Mouse (Mus musculus): ENCODE results near the gene Cib4. TPM values are rescaled to one million over a fixed set of nuclear protein-coding genes. Genes with fewer than 3 reads are reported as not detected.

Gene Cib4
- polyA plus RNA-seq, 1 experiment from 2014 or later: not detected

- H3K4me2 ChIP-seq: no peak overlapping the region
- H3K4me3 ChIP-seq: no peak overlapping the region
These were observed 62.1 kb downstream of the Cib4 start for GRCm38 (mm10) chr5:30483533-30483932.

GRCm38 (mm10) chr5:30482319-30482718, 63.3 kb downstream of the Cib4 start:
- 0 out of 2 replicates have a peak, but pooled peaks have one; percentile 39 for ATAC-seq (replicated peaks; ENCODE audit: insufficient number of reproducible peaks, insufficient read depth, low FRiP score, low read depth)

More at GRCm38 (mm10) chr5:30483533-30483932, 62.1 kb downstream of the Cib4 start:
- no peak for ATAC-seq (replicated peaks; ENCODE audit: insufficient number of reproducible peaks, insufficient read depth, low FRiP score, low read depth)
- no peaks in the 10 kb centered on the region for H3K9me3 ChIP-seq (replicated peaks)
- 78% methylated on average over 8 of the region's 8 CpGs for WGBS
- no peaks in the 10 kb centered on the region for H3K27me3 ChIP-seq
- no peaks in the 10 kb centered on the region for H3K36me3 ChIP-seq
- no peak overlapping the region for H3K9ac ChIP-seq
- no peak overlapping the region for H3K27ac ChIP-seq
- 0 out of 2 replicates have a peak, but pooled peaks cover 2% of the 10 kb centered on the region for H3K4me1 ChIP-seq (replicated peaks)

DNA sequence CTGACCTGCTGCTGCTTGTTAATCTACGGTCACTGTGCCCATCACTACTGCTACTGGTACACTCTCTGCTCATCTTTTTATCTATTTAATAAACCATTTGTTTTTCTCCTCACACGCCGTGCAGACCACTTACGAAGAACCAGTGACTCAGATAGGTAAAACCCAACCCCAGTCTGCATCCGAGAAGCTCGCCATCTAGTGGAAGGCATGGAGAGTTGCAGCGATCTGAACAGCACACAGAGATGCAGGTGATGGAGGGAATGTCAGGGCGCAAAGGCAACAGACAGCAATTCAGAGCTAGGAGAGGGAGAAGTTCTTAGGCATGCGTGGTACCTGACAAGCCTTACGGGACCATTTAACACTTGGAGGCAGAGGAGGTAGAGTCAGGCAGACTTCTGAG, 69.1 kb downstream of the Cib4 start:
- H3K4me1 ChIP-seq (replicated peaks): no peaks in the 10 kb centered on the region
- no peak for ATAC-seq (replicated peaks; ENCODE audit: insufficient number of reproducible peaks, insufficient read depth, low FRiP score, low read depth)
- WGBS: 39% methylated on average over 10 of the region's 10 CpGs
- no peak overlapping the region for H3K4me3 ChIP-seq
- no peaks in the 10 kb centered on the region for H3K9me3 ChIP-seq (replicated peaks)
- no peaks in the 10 kb centered on the region for H3K27me3 ChIP-seq
- H3K36me3 ChIP-seq: no peaks in the 10 kb centered on the region
- H3K27ac ChIP-seq: no peak overlapping the region
- no peak overlapping the region for H3K9ac ChIP-seq
- H3K4me2 ChIP-seq: no peak overlapping the region

More at GRCm38 (mm10) chr5:30482319-30482718, 63.3 kb downstream of the Cib4 start:
- Histone ChIP-seq H3K9me3 (replicated peaks) (no peaks in the 10 kb centered on the region), H3K36me3 (no peaks in the 10 kb centered on the region), H3K9ac (no peak overlapping the region), H3K27me3 (no peaks in the 10 kb centered on the region), H3K27ac (no peak overlapping the region), H3K4me1 (replicated peaks) (0 out of 2 replicates have a peak, but pooled peaks cover 2% of the 10 kb centered on the region), H3K4me3 (no peak overlapping the region), H3K4me2 (no peak overlapping the region)
- 14% methylated on average over 5 of the region's 5 CpGs for WGBS

- no peak overlapping the region for H3K4me3 ChIP-seq
- H3K36me3 ChIP-seq: no peaks in the 10 kb centered on the region
- no peak overlapping the region for H3K4me2 ChIP-seq
- no peaks in the 10 kb centered on the region for H3K4me1 ChIP-seq (replicated peaks)
- ATAC-seq (replicated peaks; ENCODE audit: insufficient number of reproducible peaks, insufficient read depth, low FRiP score, low read depth): no peak
- WGBS: 50% methylated on average over 5 of the region's 5 CpGs
- H3K27ac ChIP-seq: no peak overlapping the region
- H3K27me3 ChIP-seq: peaks cover 4% of the 10 kb centered on the region; the same call in 1 of the 2 replicates
- H3K9me3 ChIP-seq (replicated peaks): no peaks in the 10 kb centered on the region
- H3K9ac ChIP-seq: no peak overlapping the region
These were observed 73.5 kb downstream of the Cib4 start for GRCm38 (mm10) chr5:30472148-30472547.

- Histone ChIP-seq H3K4me1 (replicated peaks) (peaks cover 6% of the 10 kb centered on the region; the same call in 1 of the 2 replicates), H3K4me2 (no peak overlapping the region), H3K27ac (no peak overlapping the region), H3K9ac (no peak overlapping the region), H3K36me3 (no peaks in the 10 kb centered on the region), H3K4me3 (no peak overlapping the region), H3K27me3 (peaks cover 21% of the 10 kb centered on the region), H3K9me3 (replicated peaks) (no peaks in the 10 kb centered on the region)
- no peak for ATAC-seq (replicated peaks; ENCODE audit: insufficient number of reproducible peaks, insufficient read depth, low FRiP score, low read depth)
- WGBS: 53% methylated on average over 6 of the region's 6 CpGs
These were observed 75.2 kb downstream of the Cib4 start for GRCm38 (mm10) chr5:30470454-30470853.

DNA sequence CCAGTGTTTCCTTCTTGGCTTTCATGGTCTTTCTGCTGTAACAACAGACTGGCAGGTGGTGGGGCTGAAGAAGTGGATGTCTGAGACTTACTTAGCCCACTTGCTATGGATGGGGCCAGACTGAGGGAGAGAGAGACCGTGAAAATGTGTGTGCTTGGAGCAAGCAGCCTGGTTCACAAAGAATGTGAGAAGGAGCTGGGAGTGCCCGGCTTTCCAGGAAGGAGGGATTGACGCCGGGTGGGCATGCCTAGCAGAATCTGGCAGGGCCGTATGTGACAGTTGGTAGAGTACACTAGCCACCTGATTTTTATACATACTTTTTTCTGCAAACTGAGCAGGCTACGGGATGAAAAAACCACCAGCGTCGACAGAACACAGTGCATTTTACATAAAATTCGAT, 79.3 kb downstream of the Cib4 start:
- H3K9ac ChIP-seq: no peak overlapping the region
- WGBS: 46% methylated on average over 9 of the region's 9 CpGs

DNA sequence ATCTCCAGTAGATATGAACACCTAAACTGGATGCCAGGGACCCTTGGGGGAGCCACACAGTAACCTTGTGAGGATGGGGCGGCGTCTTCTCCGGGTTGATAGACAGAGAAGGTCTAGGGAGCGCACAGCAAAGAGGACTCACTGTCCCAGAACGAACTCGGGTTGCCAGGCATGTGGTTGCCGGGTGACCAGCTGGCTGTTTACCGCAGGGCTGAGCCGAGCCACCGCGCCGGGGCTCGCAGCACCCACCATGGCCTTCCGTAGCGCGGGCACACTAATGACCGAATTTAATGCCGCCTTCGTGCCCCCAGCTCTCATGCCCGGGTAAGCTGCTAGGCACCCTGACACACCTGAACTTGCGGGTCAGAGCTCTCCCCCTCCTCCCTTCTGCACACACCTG, 79.8 kb downstream of the Cib4 start, which contains the start of gene 1700001C02Rik:
Gene 1700001C02Rik (plus strand): TSS at position 187 of the 400 bp plus-strand sequence.
- Histone ChIP-seq H3K27ac (no peak within 1 kb of the TSS), H3K27me3 (peaks cover 59% of the 10 kb centered on the region), H3K4me3 (peak within 1 kb of the TSS; percentile 29), H3K9me3 (replicated peaks) (no peaks in the 10 kb centered on the region), H3K4me1 (replicated peaks) (peaks cover 18% of the 10 kb centered on the region), H3K9ac (no peak within 1 kb of the TSS), H3K36me3 (no peaks in the 10 kb centered on the region), H3K4me2 (peak within 1 kb of the TSS; percentile 55)
- ATAC-seq (replicated peaks; ENCODE audit: insufficient number of reproducible peaks, insufficient read depth, low FRiP score, low read depth): no peak
- WGBS: 20% methylated on average over 21 of the region's 21 CpGs

More for the DNA sequence above, 79.3 kb downstream of the Cib4 start:
- Histone ChIP-seq H3K4me3 (peak overlapping the region; percentile 29), H3K9me3 (replicated peaks) (no peaks in the 10 kb centered on the region), H3K4me1 (replicated peaks) (peaks cover 16% of the 10 kb centered on the region), H3K36me3 (no peaks in the 10 kb centered on the region), H3K27ac (no peak overlapping the region), H3K4me2 (peak overlapping the region; percentile 55), H3K27me3 (peaks cover 55% of the 10 kb centered on the region)
- ATAC-seq (replicated peaks; ENCODE audit: insufficient number of reproducible peaks, insufficient read depth, low FRiP score, low read depth): no peak

GRCm38 (mm10) chr5:30461821-30462220, 83.8 kb downstream of the Cib4 start, which contains the start of gene Otof:
TSS of gene Otof (minus strand) at chr5:30461932.
- peak; percentile 40 for ATAC-seq (replicated peaks; ENCODE audit: insufficient number of reproducible peaks, insufficient read depth, low FRiP score, low read depth)
- Histone ChIP-seq H3K4me1 (replicated peaks) (peaks cover 18% of the 10 kb centered on the region), H3K4me3 (0 out of 2 replicates have a peak within 1 kb of the TSS, but pooled peaks have one; percentile 2), H3K9ac (0 out of 2 replicates have a peak within 1 kb of the TSS, but pooled peaks have one; percentile 2), H3K27me3 (peaks cover 64% of the 10 kb centered on the region), H3K4me2 (peak within 1 kb of the TSS; percentile 30), H3K9me3 (replicated peaks) (no peaks in the 10 kb centered on the region), H3K27ac (no peak within 1 kb of the TSS), H3K36me3 (no peaks in the 10 kb centered on the region)
- WGBS: 12% methylated on average over 12 of the region's 12 CpGs

DNA sequence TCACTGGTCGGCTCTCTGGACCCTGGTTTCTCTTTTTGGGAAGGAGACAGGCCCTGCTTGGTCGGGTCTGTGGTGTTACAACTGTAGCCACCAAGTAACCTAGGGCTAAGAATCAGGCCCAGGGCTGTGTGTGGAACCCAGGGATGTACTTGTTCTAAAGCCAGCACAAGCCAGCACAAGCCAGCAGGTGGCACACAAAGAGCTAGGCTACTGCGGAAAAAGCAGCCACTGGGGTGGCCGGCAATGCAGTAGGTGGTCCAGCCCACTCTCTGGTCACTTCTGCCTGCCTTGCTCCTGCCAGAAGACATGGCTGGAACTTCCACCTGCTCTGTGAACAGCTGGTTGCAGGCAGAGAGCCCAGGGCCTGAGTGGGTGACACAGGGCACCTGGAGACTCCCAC, 85.5 kb downstream of the Cib4 start:
- no peaks in the 10 kb centered on the region for H3K9me3 ChIP-seq (replicated peaks)
- H3K36me3 ChIP-seq: no peaks in the 10 kb centered on the region
- no peak overlapping the region for H3K9ac ChIP-seq
- WGBS: 35% methylated on average over 4 of the region's 4 CpGs
- no peak overlapping the region for H3K4me2 ChIP-seq
- no peak for ATAC-seq (replicated peaks; ENCODE audit: insufficient number of reproducible peaks, insufficient read depth, low FRiP score, low read depth)
- peaks cover 12% of the 10 kb centered on the region for H3K4me1 ChIP-seq (replicated peaks)
- H3K27me3 ChIP-seq: peaks cover 50% of the 10 kb centered on the region
- H3K4me3 ChIP-seq: no peak overlapping the region
- H3K27ac ChIP-seq: no peak overlapping the region

GRCm38 (mm10) chr5:30456056-30456455, 89.6 kb downstream of the Cib4 start:
- H3K4me1 ChIP-seq (replicated peaks): no peaks in the 10 kb centered on the region; the same call in 1 of the 2 replicates
- ATAC-seq (replicated peaks; ENCODE audit: insufficient number of reproducible peaks, insufficient read depth, low FRiP score, low read depth): no peak
- 49% methylated on average over 6 of the region's 6 CpGs for WGBS
- no peaks in the 10 kb centered on the region for H3K9me3 ChIP-seq (replicated peaks)
- no peaks in the 10 kb centered on the region for H3K36me3 ChIP-seq
- peaks cover 17% of the 10 kb centered on the region for H3K27me3 ChIP-seq
- H3K4me2 ChIP-seq: no peak overlapping the region
- H3K9ac ChIP-seq: no peak overlapping the region
- H3K27ac ChIP-seq: no peak overlapping the region
- no peak overlapping the region for H3K4me3 ChIP-seq

GRCm38 (mm10) chr5:30444327-30444895, 101.2 kb downstream of the Cib4 start:
- 83% methylated on average over 13 of the region's 13 CpGs for WGBS
- Histone ChIP-seq H3K27ac (no peak overlapping the region), H3K27me3 (0 out of 2 replicates have a peak, but pooled peaks cover 3% of the 10 kb centered on the region), H3K4me1 (replicated peaks) (no peaks in the 10 kb centered on the region), H3K9me3 (replicated peaks) (no peaks in the 10 kb centered on the region), H3K36me3 (no peaks in the 10 kb centered on the region), H3K4me2 (no peak overlapping the region), H3K4me3 (no peak overlapping the region), H3K9ac (no peak overlapping the region)
- no peak for ATAC-seq (replicated peaks; ENCODE audit: insufficient number of reproducible peaks, insufficient read depth, low FRiP score, low read depth)

DNA sequence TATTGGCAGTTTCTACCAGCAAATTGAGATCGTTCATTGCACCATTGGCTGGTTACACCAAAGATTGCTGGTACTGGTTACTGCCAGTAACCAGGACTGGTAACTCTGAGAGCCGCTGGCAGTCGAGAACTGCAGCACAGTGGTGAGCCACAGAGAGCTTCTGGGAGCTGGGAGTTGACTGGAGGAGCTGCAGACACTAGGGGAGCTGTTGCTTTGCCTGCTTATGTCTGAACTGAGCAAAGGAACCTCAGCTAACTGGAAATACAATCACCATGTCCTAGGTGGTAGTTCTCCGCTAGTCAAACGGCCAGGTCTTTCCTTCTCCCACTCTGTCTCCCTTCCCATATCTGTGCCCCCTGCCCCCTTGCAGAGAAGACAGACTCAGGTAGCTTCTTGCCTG, 103.4 kb downstream of the Cib4 start:
- Histone ChIP-seq H3K27me3 (0 out of 2 replicates have a peak, but pooled peaks cover 3% of the 10 kb centered on the region), H3K9ac (no peak overlapping the region), H3K36me3 (no peaks in the 10 kb centered on the region), H3K4me1 (replicated peaks) (no peaks in the 10 kb centered on the region), H3K4me3 (no peak overlapping the region), H3K9me3 (replicated peaks) (no peaks in the 10 kb centered on the region), H3K27ac (no peak overlapping the region), H3K4me2 (no peak overlapping the region)
- ATAC-seq (replicated peaks; ENCODE audit: insufficient number of reproducible peaks, insufficient read depth, low FRiP score, low read depth): no peak
- 55% methylated on average over 5 of the region's 5 CpGs for WGBS

Measured in heart, embryonic 15.5 days (tissue).